Mouse (Mus musculus) cerebellum, adult 11-12 months (tissue): ENCODE measurements around the gene Med21.

Experiments used
- DNase-seq: peaks from one replicate; pipeline ENCODE4 v3.0.0; 2022

Gene Med21

DNA sequence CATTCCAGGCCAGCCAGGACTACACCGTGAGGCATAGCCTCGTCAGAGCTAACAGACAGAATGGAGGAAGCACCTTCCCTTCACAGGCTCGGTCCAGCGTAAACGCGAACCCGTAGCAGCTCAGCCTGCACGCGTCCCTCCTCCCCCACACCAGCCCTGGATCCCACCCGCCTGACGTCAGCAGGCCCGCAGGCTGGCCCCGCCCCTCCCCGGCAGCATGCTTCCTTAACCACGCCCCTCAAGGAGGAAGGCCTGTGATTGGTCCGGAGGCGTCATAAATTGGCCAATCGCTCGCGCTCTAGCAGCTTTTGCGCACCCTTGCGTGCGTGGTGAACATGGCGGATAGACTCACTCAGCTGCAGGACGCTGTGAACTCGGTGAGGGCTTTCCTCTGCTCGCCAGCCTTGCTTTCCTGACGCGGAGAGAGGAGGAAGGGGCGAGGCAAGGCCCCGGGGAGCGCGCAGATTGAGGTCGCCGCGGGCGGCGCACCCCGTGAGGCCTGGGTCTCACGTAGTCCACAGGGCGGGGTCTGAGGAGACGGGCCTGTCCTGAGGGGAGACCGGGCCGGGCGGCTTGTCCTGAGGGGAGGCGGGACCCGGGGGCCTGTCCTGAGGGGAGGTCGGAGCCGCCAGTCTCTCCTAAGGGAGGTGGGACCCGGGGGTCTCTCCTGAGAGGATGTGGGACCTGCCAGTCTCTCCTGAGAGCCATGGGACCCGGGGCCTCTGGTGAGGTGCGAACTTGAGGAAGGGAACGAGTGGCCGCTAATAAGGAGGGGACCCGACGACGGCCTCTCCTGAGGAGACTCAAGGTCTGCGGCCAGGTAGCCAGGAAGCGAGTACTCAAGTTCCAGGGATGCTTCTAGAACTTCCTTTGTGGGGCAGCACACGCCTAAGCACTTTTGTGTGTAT lies at the start of gene Med21, which contains the start of gene Tm7sf3:
Med21 (plus strand) TSS at position 272 of the 908 bp plus-strand sequence.
Tm7sf3 (minus strand) TSS at position 549 of the 908 bp plus-strand sequence.
- DNase-seq: peak; percentile 98

DNA sequence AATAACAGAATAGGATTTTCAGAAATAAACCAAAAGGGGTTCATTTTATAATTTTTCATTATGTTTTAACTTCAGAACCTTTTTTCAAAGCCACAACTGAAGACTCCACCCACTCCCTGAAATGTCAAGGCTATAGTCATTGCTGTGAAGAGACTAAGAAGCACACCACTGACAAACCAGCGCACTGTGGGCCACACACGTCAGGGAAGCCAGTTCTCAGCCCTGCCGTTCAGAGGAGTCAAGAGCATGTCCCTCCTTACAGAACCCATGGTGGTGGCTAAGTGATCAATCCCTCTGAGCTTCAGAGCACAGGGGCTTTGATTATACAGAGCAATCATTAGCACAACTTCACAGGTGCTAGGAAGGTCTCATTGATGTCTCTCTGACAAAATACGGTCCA lies 39.7 kb upstream of the Med21 start:
- no peak for DNase-seq

DNA sequence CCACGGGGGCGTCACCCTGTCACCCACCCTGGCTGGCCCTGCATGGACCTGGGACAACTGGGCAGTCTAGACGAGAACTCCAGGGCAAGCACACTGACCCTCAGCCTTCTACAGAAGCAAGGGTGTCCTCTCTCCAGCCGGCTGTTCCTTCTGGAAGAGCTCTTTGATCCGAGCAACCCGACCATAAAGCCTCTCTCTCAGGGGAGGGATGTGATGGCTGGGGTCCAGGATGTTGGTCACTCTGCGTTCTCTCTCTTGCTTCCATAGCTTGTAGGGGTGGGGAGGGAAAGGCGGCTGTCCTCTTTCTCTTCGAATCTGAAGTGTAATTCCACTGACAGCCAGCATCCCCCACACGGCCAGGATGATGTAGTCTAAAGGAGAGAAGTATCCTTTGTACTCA lies 38.7 kb upstream of the Med21 start:
- no peak for DNase-seq

DNA sequence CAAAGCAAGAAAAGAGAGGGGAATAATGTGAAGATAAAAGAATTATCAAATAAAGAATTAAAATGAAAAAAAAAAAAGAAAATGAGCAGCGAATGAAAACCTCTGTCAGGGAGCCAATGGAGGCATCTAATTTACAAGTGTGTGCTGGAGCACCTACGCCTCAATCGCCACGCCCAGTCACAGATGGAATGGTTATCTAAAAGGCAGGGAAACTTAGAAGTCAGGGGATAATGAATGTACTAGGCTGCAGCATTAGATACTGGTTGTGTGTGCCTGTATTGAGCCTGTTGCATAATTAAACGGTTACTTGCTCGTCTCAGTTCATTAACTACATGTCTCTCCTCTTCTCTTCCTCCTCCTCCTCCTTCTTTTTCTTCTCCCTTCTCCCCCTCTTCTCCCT lies 31.0 kb upstream of the Med21 start:
- no peak for DNase-seq

DNA sequence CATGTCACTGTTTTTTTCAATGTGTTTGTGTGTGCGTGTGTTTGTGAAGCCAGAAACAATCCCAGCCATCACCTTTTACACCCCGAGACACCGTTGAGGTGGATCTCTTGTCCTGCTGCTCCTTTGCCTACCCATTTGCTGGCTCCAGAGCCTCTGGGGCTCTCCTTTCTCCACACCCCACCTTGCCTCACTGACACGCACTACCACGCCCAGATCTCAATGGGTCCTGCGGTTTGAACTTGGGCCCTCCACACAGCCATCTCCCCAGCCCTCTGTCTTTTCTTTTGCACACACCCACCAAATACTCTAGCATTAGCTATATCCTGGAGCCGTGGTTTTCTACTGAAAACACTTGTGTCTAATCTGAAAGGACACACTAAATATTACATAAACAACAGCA lies 30.4 kb upstream of the Med21 start:
- no peak for DNase-seq

DNA sequence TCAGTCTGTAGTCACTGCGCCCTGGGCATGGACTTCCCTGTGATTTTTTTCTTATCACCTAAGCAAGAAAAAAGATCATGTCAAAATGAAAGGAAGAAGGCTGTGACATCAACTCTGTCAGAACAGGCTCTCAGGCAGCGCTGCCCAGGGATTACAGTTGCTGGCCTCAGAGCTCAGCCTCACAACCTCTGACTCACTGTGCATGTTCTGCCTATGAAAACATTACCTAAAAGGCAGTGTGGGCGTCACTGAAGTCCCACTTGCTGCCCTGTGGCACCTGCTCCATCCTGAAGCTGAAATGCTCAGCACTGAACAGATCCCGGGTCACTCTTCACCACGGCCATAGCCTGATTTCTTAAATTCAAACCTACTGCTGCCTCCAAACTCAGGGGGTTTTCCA lies 29.6 kb upstream of the Med21 start:
- no peak for DNase-seq

DNA sequence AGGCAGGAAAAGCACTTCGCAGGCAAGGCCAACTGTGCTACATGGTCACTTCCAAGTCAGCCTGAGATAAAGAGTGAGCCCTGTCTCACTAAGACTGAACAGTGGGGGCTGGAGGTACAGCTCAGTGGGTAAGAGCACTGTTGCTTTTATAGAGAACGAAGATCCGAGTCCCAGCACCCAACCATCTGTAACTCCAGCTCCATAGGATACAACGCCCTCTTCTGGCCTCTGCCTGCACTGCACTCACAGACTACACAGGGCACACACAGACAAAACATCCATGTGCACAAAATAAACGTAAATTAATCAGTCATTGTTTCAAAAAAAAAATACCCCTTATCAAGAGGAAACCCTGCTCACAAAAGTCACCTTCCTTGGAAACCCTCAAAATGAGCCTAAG lies 28.4 kb upstream of the Med21 start:
- no peak for DNase-seq

DNA sequence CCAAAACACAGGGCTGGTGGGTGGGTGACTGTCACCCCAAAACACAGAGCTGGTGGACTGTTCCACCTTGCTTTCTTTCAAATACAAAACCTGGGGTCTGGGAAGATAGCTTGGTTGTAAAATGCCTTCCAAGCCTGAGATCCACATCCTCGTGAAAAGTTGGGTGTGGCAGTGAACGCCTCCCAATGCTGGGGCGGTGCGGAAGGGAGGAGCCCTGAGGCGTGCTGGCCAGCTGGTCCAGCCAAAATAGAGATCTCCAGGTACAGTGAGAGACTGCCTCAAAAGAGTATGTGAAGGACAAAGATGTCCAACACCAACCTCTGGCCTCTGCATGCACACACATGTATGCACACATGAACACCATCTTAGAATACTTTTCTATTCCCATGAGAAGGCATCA lies 27.8 kb upstream of the Med21 start:
- DNase-seq: no peak

DNA sequence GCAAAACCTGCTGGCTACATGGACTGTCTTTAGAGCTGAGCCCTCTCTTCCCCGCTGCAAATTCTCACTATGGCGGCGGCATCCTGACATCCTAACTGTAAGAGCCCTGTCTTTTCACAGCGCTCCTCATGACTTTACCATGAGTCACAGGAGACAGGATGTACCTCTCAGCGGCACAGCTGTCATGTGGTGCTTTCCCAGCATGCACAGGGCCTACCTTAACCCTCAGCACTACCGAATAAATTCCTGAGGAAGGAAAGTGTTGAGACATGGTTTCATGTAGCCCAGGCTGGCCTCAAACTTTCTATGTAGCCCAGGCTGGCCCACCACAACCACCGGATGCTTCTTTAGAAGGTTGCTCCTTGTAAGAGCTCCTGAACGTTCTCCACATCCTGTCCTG lies 26.5 kb upstream of the Med21 start:
- no peak for DNase-seq

DNA sequence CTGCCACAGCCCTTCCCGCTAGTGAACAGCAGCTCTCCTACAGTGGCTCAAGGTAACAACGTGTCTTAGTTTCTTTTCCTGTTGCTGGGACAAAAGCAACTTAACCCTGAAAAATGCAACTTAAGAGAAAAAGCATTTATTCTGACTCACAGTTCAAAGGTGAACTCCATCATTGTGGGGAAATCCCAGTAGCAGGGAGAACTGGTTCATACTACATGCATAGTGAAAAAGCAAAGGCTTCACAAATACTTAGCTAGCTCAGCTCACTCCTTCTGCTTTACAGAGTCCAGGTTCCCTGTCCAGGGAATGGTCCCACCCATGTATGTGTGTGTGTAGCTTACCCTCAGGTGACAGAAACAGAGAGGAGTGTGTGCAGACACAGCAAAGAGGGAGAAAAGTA lies 25.7 kb upstream of the Med21 start:
- no peak for DNase-seq

DNA sequence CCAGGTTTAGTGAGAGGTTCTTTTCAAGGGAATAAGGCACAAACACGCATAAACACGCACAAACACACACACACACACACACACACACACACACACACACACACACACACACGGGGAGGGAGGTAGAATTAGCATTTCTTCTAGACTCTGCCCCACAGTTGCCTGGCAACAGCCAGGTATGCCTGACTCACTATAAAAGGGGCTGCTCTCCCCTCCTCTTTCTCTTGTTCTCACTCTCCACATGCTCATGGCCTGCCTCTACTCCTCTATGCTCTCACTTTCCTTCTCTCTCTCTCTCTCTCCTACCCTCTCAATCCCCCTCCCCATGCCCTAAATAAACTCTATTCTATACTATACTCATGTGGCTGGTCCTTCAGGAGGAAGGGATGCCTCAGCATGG lies 14.2 kb upstream of the Med21 start:
- no peak for DNase-seq

DNA sequence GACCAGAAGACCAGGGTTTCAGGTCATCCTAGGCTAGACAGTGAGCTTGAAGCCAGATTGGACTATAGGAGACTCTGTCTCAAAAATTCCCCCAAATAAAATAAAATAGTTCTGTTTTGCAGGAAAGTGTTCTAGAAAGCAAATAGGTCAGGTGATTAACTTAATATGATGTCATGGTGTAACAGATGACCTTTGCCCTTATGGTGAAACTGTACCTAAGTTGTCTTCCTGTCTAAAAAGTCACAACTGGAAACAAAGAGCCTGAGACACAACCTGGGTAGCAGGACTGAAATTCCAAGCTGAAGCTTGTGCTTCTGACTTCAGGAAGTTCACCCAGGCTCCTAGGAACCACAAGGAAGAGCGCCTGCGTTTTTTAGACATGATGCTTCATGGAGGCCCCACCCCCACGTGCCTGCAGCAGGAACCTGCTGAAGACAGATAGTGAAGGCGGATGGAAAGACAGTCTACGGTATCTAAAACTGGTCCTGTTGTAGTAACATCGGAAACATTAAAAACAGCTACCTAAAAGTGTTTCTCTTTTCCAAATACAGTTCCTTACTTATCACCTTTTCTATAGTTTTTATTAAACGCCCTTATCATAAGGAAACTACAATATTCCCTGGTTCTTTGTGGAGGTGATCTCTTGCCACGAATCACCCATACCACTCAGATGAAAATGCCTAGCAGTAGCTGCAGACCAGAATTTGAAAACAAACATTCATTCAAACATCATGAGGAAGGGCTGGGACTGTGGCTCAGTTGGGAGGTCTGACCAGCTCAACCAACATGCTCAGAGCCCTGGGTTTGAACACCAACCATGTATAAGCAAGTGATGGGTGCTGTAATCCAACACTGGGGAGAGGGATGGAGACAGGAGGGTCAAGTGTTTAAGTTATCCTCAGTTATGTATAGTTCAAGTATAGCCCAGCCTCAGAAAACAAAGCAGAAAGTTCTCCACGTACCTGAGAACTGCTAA lies 12.3 kb upstream of the Med21 start:
- DNase-seq: no peak

DNA sequence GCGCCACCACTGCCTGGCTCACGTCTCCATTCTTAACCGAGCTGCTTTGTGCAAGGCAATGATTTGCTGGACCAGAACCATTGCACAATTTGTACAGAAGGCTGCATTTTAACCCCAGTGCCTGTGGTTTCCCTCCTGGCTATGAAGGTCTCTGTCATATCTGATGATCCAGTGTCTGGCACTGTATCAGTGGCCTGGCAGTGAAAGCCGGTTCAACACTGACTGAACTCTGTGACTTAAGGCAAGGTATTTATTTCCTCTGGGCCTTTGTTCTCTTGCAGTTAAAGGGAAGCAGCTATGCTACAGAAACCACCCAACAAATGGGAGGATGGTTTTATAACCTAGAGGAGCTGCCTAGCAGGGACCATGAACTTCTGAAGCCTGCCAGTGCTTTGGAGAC lies 11.4 kb upstream of the Med21 start:
- DNase-seq: no peak

DNA sequence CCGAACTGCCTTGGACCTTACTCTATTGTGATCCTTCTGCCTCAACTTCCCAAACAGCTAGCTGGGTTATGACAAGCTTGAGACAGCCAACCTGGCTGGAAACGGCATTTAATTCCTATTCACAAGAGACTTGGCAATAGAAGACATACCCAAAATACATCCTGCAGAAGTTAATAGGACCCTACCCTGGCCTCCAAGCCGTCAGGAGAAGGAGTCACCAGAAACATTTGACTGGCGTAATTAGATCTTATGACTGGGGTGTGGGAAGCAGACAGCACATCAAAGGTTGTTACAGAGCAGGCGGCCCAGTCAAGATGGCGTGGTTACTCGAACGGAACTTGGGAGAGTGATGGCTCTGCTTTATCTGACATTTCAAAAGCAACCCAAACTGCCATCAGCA lies 10.5 kb upstream of the Med21 start:
- DNase-seq: no peak

DNA sequence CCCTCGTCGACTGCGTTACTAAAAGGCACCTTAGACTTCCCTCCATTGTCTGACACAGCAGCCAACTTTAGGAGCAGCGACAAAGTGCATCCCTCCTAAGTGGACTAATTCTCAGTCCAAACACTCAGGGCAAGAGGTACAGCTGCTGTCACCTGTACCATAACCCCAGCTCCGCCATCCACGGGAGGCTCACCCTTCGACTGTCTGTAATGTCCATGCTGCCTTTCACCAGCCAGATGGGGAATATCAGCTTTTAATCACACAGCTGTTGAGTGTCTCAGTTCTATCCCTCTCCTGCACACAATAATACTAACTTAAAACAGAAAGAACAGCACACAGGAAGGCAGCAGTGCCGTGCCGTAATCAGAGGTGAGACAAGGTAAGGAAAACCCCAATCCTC lies 9.9 kb upstream of the Med21 start:
- DNase-seq: no peak

DNA sequence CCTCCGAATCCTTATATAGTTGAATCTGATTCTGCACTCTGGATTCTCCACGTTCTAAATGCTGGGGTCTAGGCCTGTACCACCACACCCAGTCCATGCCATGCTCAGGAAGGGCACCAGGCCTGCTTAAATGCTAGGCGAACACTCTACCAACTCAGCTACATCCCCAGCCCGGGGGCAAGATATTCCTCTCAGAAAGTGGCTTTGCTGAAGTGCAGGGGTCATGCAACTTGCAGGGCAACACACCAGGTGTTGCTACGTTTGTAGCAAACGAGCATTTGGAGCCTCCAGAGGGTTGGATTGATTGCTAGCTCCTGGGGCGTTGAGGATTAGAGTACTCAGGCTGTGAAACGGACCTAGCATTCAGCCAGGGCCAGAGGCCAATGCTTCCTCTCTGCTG lies 9.2 kb upstream of the Med21 start:
- DNase-seq: peak; percentile 25

DNA sequence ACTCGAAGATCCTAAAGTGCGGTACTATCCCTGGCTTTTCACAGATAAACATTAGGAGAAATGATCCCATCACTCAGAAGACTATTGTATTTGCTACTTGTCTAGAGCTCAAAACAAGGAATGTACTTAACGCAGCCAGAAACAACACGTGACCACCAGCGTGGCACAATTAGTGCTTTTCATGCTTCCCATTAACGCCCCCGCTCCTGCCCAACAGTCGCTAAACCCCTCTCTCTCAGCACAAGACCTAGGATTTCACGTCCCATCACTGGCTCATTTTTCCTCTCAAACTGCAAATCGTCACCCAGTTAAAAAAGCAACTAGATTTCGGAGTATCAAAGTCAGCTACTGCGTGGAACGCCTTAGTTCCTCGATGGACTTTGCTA lies 8.7 kb upstream of the Med21 start:
- DNase-seq: peak; percentile 36

DNA sequence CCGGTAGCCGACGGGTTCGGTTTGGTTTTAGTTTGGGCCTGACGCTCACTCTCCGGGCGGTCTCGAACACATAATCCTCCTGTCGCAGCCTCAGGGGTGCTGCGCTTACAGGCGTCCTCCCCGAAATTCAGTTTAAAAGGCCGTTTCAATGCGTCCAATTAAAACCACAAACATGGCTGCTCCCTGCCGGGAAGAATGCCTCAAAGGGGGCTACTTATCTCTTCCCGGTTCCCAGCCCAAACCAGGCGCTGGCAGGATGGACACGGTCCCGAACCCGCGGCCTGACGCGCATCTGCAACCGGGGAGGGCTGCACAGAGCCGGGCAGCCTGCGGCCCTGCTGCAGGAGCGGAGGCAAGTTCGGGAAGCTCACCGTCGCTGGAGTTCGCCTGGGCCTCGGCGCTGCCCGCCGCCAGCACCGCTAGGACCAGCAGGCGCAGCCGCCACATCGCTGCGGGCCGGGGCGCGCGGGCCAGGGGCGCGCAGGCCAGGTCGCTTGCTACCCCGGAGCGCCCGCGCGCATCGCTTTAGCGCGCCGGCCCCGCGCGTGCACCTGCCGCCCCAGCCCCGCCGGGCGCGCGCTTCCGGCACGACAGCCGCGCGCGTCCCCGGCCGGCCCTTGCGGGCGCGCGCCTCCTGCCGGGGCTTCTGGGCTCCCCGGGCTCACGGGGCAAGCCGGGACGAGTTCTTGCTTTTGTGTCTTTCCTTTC lies 8.2 kb upstream of the Med21 start:
- peak; percentile 86 for DNase-seq

DNA sequence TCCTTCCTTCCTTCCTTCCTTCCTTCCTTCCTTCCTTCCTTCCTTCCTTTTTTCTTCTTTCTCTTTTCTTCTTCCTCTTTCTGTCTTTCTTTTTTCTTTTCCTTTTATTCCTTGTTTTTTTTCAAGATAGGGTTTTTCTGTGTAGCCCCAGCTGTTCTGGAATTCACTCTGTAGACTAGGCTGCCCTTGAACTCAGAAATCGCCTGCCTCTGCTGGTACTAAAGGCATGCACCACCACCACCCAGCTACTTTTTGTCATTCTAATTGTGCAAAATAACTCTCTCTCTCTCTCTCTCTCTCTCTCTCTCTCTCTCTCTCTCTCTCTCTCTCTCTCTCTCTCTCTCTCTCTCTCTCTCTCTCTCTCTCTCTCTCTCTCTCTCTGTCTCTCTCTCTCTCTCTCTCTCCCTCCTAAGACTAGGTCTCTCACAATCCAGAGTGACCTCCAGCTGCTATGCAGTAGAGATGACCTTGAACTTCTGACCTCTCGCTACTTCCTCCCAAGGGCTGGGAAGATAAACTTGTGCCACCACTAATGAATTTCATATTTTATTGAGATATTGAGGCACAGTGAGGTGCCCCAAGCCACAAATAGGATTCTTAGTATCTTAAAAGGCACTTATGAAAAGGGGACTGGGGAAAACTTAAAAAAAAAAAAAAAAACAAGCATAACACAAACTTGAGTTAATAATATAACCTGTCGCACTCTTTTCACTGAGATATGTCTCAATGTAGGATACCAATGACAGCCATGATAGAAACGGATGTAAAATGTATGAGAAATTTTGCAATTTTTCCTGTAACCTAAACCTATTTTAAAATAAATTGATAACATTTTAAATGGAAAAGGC lies 7.4 kb upstream of the Med21 start:
- no peak for DNase-seq

DNA sequence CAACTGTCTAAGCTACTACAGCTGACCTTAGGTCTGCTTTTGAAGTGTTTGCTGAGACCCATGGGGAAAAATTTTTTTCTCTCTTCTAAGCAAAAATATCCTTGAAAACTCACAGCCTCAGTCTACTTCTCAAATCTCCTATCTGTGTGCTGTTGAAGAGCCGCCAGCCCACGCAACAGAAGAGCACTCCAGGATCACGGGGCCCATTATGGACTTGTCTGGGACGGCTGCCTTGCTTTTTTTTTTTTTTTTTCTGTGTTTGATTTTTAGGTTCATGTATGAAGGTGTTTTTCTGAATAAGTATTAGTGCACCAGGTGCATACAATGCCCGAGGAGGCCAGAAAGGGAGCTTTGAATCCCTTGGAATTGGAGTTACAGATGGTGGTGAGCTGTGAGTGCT lies 5.9 kb upstream of the Med21 start:
- no peak for DNase-seq

DNA sequence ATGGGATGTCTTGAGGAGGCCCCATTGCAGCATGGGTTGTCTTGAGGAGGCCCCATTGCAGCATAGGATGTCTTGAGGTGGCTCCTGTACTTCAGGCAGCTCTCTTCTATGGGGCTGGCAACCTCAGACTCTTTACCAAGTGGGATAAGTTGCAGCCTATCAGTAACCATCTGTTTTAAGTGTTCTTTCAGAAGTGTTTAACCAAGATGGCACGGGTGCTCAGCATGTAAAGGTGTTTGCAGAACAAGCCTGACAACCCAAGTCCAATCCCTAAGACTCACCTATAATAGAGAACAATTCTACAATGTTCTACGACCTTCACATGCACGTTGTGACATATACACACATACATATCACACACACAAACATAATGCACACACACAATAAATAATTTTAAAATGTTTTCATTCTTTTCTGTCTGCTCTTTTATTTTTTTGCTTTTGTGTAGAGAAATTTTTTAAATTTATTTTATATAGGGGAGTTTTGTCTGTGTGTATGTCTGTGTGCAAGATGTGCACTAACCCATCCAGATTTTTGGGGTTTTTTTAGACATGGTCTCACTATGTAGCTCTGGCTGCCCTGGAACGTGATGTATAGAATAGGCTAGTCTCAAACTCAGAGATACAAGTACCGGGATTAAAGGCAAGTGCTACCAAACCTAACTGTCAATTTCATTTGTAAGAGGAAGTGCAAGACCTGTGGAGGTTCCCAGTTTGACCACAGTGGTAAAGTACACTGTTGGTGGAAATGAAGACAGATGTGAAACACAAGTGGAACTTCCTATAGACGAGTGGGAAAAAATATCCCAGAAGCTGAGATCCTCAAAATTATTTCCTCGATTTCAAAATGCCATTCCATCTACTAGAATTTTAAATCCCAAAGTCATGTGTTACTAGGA lies 2.0 kb upstream of the Med21 start:
- DNase-seq: no peak
